Mouse (Mus musculus) left cerebral cortex, postnatal 25 days (tissue): ENCODE results near the gene Parp9. TPM values are rescaled to one million over a fixed set of nuclear protein-coding genes. Genes with fewer than 3 reads are reported as not detected.
A peak's percentile ranks its signal among the peaks of the same experiment; 100 is the strongest.
"Not testable (repeated sequence)": the region's sequence is repeated elsewhere in the genome, so short reads cannot be mapped to it uniquely, and the experiment has no call there.

Experiments
- DNase-seq, 2 experiments: peaks; one replicate each; pipeline ENCODE4 v3.0.0; 2022; ENCODE audit warnings: low spot score in 2 of 2, mixed read lengths in 1 of 2
- intact Hi-C: fragments of 180-260 bp; cut with DNase I; formaldehyde crosslinking; loops from one replicate; pipeline ENCODE4 v1.15.1; 2025
- total RNA-seq, 2 experiments: library from RNA; stranded (reverse); gene quantifications; 2 replicates each; pipeline ENCODE4 v1.2.3; 2021

Parp9 gene
- total RNA-seq, result 1 to 10 TPM; 2.6 TPM

DNA sequence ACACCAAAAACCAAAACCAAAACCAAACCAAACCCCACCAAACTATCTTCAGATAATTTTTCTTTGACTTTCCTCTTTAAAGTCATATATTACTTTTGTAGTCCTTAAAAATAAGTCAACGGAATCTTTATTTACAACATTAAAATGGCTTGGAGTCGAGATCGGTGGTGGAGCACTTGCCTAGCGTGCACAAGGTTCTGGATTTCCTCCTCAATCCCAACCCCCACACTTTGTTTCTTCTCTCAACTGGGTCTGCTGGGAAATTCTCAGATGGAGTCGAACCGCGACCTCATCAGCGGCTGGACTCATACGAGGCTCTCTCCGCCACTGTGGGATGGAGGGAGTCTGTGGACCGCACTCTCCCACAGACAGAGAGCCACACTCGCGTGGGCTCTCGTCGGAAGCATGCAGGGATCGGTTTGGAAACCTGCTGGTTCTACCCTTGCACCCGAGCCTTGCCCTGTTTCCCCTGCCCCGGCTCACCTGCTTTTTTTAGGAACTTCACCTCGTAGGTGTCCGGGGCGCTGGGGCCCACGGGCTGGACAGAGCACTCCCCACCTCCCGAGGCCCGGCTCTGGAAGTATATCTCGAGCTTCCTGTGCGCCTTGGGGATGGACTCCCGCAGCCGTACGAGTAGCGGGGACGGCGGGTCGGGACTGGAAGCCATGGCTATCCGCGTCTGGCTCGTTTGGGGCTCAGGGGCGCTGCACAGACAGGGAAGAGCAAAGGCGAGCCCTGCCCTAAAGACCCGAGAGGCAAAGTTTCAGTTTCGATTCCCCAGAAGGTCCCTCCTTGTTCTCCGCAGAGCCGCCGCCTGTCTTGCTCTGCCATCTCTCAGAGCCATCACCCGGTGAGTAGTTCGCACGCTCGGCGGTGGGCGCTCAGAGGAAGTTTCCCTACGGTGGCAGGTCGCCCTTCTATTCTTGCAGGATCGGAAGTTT lies at the start of gene Parp9, which contains the start of gene Dtx3l:
TSS of gene Parp9 (plus strand) at position 260 of the 941 bp plus-strand sequence.
TSS of gene Dtx3l (minus strand) at position 941 of the 941 bp plus-strand sequence.
- intact Hi-C loops, result loop anchor here (2.0 kb wide), 1 partner anchor 64 kb away; no protein-coding TSS in a partner anchor
- DNase-seq, result peak; percentile 24 to 37

DNA sequence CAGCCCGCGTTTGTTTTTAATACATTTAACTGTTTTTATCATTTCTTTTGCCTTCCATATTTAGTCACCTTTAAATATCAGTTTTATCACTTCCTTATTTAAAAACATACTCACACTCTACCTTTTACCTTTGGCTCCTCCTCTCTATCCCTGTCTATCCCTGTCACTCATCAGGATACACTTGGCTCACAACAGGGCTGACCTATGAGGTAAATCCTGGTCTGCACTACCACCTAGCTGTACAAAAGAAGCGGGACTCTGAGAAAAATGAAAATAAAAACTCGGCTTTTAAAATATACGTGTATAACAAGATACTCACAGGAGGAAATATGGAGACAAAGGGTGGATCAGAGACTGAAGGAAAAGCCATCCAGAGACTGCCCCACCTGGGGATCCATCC lies 49.4 kb upstream of the Parp9 start:
- DNase-seq, result no peak
- intact Hi-C loops, result no loop called here

DNA sequence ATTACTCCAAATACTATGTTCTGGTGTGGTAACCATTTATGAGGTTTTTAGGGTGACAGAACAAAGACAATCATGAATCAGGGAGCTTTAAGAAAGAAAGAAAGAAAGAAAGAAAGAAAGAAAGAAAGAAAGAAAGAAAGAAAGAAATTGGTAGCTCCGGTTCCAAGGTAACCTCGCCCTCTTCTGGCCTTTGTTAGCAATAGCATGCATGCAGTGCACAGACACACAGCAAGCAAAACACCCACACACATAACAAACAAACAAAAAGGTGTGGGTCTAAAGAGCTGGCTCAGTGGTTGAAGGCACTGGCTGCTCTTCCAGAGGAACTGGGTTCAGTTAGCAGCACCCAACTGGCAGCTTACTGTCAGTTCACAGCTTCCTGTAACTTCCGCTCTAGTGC lies 47.6 kb upstream of the Parp9 start:
- intact Hi-C loops, result no loop called here
- no peak for DNase-seq

GRCm38 (mm10) chr16:35891603-35892002 lies 46.7 kb upstream of the Parp9 start:
- intact Hi-C loops, DNase-seq: not testable (repeated sequence)

- intact Hi-C loops, result no loop called here
- no peak for DNase-seq
Measured at GRCm38 (mm10) chr16:35894997-35895396, 43.3 kb upstream of the Parp9 start.

DNA sequence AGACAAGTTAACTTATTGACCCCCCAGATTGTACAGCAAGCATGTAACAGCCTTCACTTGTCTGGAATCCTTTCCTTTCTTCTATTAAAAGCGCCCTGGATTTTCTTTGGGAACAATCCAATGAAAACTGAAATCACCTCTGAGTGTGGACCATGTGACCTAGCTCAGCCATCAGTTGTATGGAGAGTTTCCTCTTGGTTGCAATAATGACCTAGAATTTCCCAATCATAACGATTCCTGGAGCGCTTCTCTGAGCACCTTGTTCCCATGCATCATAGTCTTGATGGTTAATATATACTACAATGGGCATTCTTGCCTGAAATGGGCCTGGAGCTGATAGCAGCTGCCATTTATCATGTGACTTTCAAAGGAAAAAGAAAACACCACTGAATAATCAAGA lies 37.7 kb upstream of the Parp9 start:
- no peak for DNase-seq
- intact Hi-C loops, result no loop called here

DNA sequence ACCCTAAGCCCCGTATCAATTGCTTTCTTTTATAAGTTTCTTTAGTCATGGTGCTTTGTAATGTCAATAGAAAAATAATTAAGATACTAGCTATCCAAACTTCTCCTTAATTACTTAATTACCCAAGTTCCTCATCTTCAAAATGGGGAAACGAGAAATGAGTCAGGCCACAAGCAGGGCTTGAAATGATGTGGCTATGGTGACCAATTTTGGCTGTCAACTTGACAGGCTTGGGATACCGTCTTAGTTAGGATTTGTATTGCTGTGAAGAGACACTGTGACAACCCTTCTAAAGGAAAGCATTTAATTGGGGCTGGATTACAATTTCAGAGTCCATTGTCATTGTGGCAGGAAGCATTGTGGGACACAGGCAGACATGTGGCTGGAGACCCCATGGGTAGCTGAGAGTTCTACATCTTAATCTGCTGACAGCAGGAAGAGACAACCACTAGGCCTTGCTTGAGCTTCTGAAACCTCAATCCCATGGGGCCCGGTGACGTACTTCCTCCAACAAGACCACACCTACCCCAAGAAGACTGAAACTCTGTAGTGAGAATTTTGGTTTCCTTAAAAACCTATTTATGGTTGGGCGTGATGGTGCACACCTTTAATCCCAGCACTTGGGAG lies 35.1 kb upstream of the Parp9 start:
- intact Hi-C loops, result no loop called here
- DNase-seq, result no peak

DNA sequence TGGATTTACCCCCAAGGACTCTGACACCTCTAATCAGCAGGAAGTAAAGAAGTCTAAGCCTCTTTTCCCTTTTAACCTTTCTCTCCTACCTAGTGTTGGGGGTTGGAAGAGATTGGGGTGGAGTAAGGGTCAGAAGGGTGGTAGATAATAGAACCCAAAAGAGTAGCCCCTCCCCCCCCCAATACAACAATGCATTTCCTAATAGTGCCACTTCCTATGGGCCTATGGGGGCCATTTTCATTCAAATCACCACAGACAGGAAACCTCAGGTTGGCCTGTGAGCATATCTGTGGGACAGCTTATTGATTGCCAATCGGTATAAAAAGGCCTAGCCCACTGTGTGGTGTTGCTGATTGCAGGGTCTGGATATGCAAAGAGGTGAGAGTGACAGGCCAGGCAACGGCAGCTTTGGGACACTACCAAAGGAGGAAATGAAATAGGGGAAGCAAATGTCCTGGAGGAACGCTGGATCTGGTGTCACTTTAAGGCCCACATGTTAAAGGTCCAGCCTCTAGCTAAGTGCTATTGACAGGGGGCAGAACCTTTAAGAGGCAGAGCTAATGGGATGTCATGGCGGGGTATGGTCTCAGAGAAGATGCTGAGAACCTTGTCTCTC lies 34.0 kb upstream of the Parp9 start:
- intact Hi-C loops, result no loop called here
- no peak for DNase-seq

GRCm38 (mm10) chr16:35905355-35905754 lies 32.9 kb upstream of the Parp9 start:
- intact Hi-C loops, result no loop called here
- no peak for DNase-seq

DNA sequence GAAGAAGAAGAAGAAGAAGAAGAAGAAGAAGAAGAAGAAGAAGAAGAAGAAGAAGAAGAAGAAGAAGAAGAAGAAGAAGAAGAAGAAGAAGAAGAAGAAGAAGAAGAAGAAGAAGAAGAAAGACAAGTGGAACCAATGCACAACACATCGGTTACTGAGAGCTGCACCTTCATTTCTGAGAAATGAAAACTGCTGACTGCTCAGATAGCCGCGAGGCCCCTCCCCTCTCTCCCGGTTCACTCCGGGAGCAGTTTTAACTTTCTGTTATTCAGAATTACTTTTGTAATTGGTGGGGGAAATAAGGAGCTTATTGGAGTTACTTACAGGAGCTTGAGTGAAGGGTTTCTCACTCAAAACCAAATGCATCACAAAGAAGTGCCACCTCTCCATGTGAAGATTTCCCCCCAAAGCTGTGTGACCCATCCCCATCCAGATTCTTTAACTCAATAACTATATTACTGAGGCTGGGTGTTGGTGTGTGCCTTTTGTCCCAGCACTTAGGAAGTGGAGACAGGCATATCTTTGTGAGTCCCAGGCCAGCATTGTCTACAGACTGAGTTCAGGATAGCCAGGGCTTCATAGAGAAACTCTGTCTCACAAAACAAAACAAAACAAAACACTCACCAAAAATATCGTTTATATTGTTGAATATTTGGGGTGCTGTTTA lies 32.3 kb upstream of the Parp9 start:
- intact Hi-C loops, result no loop called here
- DNase-seq, result no peak

- intact Hi-C loops, result no loop called here
- no peak for DNase-seq
Measured at GRCm38 (mm10) chr16:35906887-35907286, 31.4 kb upstream of the Parp9 start.

GRCm38 (mm10) chr16:35907432-35908201 lies 30.7 kb upstream of the Parp9 start:
- intact Hi-C loops, result no loop called here
- DNase-seq, result no peak

DNA sequence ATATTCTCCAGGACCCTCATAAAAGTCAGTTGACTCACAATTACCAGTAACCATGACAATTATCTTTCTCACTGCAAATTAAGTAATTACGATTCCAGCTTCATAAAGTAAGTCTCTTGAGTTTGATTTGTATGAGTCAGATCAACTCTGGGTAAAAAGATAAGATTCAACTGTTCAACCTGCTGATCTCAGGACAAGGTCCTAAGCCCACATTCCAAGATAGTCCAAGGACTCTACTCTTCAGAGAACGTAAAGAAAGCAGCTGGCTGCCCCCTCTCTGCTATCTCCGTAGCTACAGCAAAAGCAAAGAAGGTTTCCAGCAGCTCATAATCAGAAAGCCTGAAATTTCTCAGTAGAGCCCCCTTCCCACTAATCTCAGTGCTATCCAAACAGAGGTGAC lies 26.8 kb upstream of the Parp9 start:
- intact Hi-C loops, result loop anchor here (5.0 kb wide), 1 partner anchor 34 kb away; no protein-coding TSS in a partner anchor
- no peak for DNase-seq

DNA sequence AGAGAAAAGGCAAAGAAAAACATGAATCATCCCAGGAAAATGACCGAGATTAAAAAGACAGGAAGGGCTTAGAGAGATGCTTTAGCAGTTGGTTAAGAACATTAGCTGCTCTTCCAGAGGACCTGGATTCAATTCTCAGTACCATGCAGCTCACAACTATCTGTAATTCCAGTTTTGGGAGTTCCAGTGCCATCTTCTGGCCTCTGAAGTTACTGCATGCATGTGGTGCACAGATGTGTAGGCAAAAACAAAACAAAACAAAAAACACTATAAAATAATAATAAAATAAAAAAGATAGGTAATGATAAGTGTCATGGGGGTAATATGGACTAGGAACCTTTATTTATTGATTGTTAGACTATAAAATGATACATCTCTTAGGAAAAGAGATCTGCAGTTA lies 24.7 kb upstream of the Parp9 start:
- intact Hi-C loops, result loop anchor here (5.0 kb wide), 1 partner anchor 36 kb away; no protein-coding TSS in a partner anchor
- no peak for DNase-seq

DNA sequence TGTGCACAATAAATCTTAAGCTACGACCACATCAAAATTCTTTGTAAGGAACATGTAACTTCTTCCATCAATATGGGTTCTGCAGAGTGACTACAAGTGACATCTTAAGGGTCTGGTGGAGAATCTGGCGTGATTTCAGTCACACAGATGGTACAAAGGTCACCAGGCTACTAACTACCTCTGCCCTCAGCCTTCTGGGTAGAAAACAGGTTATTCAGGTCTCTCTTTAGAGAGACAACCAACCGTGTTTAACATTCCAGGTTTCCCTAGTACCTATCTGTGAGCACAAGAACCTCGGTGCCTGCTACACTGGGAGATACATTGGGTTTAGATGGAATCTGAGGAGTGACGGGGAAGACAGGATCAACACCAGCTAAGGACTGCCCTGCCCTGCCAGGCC lies 24.0 kb upstream of the Parp9 start:
- intact Hi-C loops, result loop anchor here (5.0 kb wide), 1 partner anchor 37 kb away; no protein-coding TSS in a partner anchor
- no peak for DNase-seq

GRCm38 (mm10) chr16:35918721-35919543 lies 19.3 kb upstream of the Parp9 start:
- no peak for DNase-seq
- intact Hi-C loops, result no loop called here

- no peak for DNase-seq
- intact Hi-C loops, result no loop called here
Measured at GRCm38 (mm10) chr16:35921676-35922235, 16.5 kb upstream of the Parp9 start.
